Mouse (Mus musculus) cortical plate, adult 2 months (tissue): ENCODE results near the gene Ube2q2.

ENCODE experiments used
- CTCF ChIP-seq: fragments of 200-500 bp; IDR thresholded peaks from 2 replicates; pipeline ENCODE4 v1.5.1; 2011; ENCODE audit warnings: mild to moderate bottlenecking, control low read depth, low read length; ENCODE audit not compliant: insufficient read depth; ENCODE audit errors: extremely low read depth
- POLR2A ChIP-seq: fragments of 200-500 bp; IDR thresholded peaks from 2 replicates; pipeline ENCODE4 v1.6.1; 2011; ENCODE audit warnings: mild to moderate bottlenecking, low read length, control low read depth; ENCODE audit not compliant: insufficient read depth; ENCODE audit errors: extremely low read depth

GRCm38 (mm10) chr9:55117293-55118055 is 31.2 kb upstream of the Ube2q2 start:
- no peak for TF ChIP-seq POLR2A
- no peak for TF ChIP-seq CTCF
